Mouse (Mus musculus) frontal cortex, postnatal 25 days (tissue): ENCODE results near the gene Ppp2r5c.
A peak's percentile ranks its signal among the peaks of the same experiment; 100 is the strongest.

Experiments
- DNase-seq, 2 experiments: peaks; one replicate each; pipeline ENCODE4 v3.0.0; 2022; ENCODE audit warnings: low spot score in 2 of 2

Ppp2r5c gene

DNA sequence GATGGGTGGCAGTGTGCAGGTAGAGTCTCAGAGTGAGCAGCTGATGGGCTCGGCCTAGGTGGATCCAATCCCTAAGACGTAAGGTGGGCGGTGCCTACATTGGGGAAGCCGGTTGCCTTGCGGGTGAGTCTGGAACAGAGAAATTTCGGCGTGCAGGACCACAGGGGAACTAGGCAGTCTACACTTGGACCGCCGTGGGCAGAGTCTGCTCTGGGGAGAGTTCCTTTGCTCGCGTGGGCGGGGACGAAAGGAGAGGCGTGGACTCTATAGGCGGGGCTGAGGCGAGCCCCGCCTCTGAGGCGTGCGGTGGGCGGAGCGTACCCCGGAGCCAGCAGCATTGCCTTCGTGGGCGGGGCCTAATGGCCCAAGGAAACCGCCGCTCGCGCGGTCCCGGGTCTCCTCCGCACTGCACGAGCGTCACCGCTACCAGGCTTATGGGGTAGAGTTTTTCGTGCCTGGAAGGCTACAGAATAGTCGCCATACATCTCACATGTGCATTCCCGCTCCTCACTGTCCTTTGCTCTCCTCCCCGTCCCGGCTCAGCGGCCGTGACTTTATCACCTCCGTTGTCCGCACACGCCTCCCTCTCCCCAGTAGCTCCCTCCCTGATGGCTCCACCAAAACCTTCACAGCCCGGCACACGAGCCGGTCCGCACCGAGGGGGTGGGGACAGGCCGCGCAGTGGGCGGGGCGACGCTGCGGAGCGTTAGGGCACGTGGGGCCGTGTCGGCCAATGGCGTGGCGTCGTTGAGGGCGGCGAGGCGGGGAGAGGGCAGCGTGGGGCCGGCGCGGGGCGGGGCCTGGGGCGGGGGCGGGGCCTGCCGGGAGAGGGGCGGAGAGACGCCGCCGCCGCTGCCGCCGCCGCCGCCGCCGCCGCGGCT lies at the start of gene Ppp2r5c:
Gene Ppp2r5c, plus strand, starts transcription at position 831 of the 881 bp plus-strand sequence.
- DNase-seq: peak; percentile 86

GRCm38 (mm10) chr12:110398351-110398750 lies 48.6 kb upstream of the Ppp2r5c start:
- DNase-seq: peak; percentile 74 to 88

GRCm38 (mm10) chr12:110399161-110399560 lies 47.8 kb upstream of the Ppp2r5c start:
- DNase-seq: no peak

DNA sequence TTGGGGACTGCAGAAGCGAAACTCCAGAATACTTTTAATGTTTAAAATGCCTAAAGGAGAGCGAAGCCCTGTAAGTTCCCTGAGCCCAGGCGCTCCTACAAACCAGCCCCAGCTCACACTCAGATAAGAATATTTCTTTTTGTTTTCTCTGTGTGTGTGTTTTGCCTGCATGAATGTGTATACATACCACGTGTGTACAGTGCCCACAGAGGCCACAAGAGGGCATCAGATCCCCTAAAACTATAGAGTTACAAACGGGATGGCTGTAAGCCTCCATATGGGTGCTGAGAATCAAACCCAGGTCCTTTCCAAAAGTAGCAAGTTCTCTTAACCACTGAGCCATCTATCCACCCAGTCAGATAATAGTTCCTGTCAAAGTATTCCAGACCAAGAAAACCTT lies 46.0 kb upstream of the Ppp2r5c start:
- DNase-seq: no peak

DNA sequence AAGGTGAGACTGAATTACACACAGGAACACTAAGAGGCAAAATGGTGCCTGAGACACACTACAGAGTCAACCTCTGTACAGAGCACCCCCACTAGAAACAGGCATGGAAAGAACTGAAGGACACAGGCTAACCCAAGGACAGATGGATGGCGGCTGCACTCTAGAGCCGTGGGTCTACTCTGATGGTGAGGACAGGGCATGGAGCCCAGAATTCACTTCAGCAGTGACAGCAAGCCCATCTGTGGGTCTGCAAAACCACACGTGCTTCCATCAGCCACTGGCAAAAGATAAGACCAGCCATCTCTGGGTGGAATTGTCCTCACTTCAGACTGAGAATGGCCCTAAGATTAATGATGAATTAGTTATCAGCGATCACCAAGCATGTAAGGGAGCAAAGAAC lies 45.0 kb upstream of the Ppp2r5c start:
- no peak for DNase-seq

GRCm38 (mm10) chr12:110416244-110416643 lies 30.7 kb upstream of the Ppp2r5c start:
- DNase-seq: no peak

DNA sequence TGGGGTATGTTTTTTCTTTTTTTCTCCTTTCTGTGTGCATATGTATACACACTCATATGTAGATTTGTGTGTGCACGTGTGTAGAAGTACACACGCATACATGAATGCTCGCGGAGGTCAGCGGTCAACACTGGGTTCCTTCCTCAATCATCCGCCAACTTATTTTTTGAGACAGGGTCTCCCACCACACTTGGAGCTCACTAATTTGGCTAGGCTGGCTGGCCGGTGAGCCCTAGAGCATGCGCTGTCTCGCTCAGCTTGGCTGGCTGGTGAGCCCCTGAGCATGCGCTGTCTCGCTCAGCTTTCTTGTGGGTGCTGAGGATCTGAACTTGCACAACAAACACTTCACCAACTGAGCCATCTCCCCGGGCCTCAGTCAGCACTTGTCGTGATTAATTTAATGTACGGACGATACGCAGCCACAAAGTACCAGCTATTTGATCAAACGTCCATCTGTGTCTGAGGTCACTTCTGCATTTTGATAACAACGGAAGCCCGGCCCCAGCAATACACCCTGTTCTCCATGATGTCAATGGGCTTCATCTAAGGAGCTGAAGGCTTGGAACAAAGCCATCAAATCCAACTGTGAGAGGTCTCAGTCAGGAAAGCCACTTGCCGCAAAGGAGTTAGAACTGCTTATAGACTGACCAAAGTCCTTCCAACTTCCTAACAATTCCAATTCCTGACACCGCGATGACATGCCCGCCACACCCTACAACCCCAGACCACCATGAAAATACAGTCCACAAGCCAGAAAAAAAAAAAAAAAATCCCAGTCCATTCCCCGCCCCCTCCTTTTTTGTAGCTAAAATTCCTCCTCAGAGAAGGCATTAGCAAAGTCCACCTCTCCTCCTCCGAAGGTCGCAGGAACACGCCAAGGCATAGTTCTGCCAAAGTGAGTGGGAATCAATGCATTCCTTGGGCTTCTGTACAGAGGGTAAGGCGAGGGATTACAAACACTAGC lies 29.6 kb upstream of the Ppp2r5c start:
- no peak for DNase-seq

- DNase-seq: no peak
These were observed 28.8 kb upstream of the Ppp2r5c start for GRCm38 (mm10) chr12:110417987-110418734.

- no peak for DNase-seq
These were observed 28.1 kb upstream of the Ppp2r5c start for GRCm38 (mm10) chr12:110418735-110419350.

GRCm38 (mm10) chr12:110419879-110420278 lies 27.0 kb upstream of the Ppp2r5c start:
- no peak for DNase-seq

DNA sequence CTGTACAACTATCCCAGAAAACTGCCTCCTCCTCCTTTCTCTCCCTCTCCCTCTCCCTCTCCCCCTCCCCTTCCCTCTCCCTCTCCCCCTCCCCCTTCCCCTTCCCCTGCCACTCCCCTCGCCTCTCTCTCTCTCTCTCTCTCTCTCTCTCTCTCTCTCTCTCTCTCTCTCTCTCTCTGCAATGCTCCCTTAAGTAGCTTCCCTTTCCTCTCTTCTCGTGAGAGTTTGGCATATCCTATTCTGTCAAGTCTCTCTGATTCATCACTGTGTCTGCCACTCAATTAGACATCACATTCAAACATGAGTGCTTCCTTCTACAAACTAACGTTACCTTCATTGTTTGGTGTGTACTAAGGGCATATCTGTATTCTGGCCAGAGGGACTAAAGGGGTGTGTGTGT lies 25.6 kb upstream of the Ppp2r5c start:
- no peak for DNase-seq

DNA sequence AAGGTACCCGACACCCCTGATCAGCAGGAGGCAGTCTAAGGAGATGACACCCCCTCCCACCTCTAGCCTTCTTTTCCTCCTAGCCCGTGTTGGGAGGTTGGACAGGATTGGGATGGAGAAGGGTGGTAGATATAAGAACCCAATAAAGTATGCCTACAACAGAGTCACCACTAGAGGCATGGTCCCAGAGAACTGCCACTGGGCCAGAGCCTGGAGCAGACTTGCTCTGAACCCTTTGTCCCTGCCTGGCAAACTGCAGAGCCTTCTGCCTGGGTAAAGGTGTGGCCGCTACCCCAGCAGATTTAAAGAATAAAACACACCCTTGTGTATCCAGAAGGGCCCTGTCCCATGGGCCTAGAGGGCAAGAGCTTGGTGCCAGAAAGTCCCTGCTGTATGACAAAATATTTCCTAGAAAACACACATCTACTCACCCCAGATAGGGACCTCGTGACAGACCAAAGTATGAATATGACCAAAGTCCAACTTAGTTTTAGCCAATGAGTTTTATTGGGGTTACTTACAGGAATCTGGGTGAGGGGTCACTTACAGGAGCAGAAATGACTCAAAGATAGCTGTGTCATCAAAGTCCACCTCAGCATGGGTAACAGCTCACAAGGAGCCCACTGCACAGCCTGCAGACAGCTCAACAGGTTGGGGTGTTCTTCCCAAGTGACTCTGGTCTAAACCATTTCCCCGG lies 22.8 kb upstream of the Ppp2r5c start:
- no peak for DNase-seq

DNA sequence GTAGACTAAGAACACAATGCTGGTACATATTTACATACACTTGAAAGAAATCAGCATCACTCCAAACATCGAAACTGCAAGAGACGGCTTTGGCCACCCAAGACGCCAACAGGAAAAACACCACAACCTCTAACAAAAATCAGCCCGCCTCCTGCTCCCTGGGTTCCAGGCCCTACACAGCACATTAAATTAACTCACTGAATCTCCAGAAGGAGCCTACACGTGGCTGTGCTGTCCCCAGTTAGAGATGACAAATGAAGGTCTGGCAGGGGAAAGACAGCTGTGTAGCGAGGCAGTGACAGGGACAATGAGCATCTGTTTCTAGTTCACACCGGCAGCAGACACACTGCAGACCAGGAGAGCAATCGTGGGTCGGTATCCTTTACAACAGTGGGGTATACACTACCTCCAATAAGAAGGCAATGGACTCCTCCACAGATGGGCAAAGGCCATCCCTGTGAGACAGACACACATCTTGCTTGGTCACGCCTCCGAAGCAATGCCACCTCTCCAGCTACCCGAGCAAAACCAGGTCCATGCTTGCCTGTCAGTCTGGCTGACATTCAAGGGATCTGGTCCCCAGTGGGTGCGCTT lies 20.4 kb upstream of the Ppp2r5c start:
- DNase-seq: no peak

- DNase-seq: no peak
These were observed 17.5 kb upstream of the Ppp2r5c start for GRCm38 (mm10) chr12:110429340-110429973.

DNA sequence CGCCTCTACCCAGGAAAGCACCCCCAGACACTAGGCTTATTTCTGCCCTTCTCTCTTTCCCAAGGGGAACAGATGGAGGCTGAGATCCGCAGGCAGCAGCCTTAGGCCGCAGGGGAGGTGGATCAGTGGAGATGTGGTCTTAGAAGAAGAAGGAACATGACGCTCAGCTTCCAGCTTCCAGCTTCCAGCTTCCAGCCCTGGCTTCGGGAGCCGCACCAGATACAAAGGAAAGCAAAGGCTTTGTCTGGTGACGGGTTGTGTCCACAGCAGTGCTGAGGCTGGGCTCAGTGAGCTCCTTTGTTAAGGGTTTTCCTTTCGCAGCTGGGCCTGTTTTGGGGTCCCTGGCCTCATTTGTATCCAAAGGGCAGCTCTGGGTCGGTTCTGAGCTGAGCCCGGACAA lies 16.9 kb upstream of the Ppp2r5c start:
- no peak for DNase-seq

GRCm38 (mm10) chr12:110431805-110432204 lies 15.1 kb upstream of the Ppp2r5c start:
- DNase-seq: no peak

DNA sequence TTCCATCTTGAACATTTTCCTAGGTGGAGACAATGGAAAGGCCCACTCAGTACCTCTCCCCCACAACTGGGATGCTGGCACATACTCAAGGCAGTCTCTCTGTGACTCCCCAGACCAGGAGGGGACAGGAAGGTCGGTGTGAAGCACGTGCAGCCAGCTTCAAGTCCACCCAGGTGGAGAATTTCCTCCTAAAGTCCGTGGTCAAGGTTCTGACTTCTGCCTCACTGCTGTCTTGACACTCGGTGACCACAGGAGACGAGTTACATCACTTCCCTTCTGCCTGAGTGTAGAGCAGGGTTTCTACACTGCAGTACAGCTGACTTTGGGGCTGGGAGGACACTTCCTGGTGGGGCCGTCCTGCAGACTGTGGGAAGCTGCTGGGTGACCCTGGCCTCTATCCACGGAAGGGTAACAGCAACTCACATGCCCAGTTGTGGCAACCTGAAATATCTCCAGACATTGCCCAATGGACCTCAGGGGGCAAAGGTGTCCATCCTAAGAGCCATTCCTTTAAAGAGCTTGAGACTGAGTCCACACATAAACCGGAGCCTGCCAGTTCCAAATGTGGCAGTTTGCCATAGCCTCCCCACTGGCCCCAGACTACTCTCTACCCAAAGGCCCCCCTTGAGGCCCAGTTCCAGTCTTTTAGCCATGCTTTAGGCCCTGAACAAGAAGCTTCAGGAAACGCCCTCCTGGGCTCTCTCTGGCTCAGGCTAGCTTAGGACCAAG lies 10.1 kb upstream of the Ppp2r5c start:
- DNase-seq: no peak

DNA sequence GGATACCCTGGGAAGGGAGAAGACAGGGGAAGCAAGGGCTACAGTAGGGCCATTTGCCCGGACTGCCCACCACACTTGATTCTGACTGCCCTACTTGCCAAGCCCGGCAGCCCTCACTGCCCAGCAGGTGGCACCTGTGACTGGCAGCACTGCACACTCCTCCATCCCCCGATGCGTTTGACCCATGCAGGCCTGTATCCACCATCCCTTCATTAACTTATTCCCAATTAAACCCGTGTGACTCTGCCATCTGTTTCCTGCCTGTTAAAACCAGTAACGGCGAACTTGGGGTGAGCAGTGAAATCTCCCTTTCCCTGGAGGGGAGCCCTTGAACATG lies 9.6 kb upstream of the Ppp2r5c start:
- no peak for DNase-seq

DNA sequence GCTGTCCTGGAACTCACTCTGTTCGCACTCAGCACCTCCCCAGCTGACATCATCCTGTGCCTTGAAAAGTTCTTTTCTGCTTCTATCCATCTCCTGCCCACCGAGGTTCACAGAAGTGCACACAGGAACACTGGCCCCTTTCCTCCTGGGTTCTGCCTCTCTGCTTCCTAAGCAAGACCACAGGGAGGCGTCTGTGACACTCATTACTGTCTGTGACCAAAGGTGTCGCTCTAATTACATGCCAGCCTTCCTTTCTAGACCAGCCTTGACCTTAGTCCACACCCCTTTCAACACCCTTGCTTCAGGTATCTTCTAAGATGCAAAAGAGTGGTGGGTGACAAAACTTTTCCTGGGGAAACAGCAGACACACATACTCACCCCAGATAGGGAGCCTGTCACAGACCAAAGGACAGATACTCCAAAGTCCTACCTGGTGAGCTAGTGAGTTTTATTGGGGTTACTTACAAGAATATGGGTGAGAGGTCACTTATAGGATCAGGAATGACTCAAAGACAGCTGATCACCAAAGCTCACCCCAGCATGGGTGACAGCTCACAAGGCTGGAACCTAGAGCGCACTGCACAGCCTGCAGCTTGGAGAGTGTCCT lies 8.4 kb upstream of the Ppp2r5c start:
- DNase-seq: no peak
